Mouse (Mus musculus) cerebellum, adult 2 months (tissue): ENCODE results near the gene Hoxb6.

Experiments
- CTCF ChIP-seq: fragments of 200-500 bp; IDR thresholded peaks from 2 replicates; pipeline ENCODE4 v1.5.1; 2011; ENCODE audit warnings: low read depth, mild to moderate bottlenecking, control low read depth, low read length, moderate library complexity, borderline replicate concordance; ENCODE audit not compliant: insufficient read depth
- POLR2A ChIP-seq: fragments of 200-500 bp; IDR thresholded peaks from 2 replicates; pipeline ENCODE4 v1.6.1; 2011; ENCODE audit warnings: low read length, control low read depth, borderline replicate concordance; ENCODE audit not compliant: insufficient read depth

DNA sequence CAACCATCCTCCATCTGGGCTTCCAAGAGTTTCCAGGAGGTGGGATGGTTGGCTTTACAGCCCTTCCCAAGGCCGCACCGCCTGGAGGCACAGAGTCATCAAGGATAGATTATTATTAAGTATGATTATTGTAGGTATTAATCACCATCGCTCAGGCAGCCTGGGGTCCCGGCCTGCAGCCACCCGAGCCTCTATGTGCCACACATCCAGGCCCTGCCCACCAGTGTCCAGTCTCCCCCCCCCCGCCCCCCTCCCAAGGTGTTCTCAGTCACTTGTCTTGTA is 52.5 kb downstream of the Hoxb6 start:
- TF ChIP-seq CTCF: no peak
- no peak for TF ChIP-seq POLR2A
